Mouse (Mus musculus): ENCODE measurements around the gene Arpp21. TPM values are rescaled to one million over a fixed set of nuclear protein-coding genes. Genes with fewer than 3 reads are reported as not detected.

Arpp21 gene
- polyA plus RNA-seq, 1 experiment from 2014 or later: 2.5 TPM

DNA sequence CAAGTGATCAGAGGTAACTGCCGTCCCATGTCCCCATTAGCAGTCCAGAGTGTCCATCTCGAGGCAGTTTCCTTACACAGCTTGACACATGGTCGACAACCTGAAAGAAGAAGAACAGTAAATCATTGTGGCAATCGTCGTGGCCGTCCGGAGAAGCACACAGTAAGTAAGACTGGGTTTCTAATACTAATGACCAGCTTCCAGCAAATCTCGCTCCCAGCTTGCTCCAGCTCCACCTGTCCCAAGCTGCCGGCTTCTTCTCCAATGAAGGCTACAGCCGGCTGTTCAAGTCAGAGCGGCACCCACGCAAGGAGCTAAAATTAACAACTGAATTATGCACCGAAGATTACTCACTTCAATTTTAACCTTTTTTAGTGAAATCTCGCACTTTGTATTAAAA is 48.1 kb downstream of the Arpp21 start:
- no peak for DNase-seq (ENCODE audit: low spot score)
- WGBS: 36% methylated on average over 14 of the region's 14 CpGs
- no peaks in the 10 kb centered on the region for H3K9me3 ChIP-seq

DNA sequence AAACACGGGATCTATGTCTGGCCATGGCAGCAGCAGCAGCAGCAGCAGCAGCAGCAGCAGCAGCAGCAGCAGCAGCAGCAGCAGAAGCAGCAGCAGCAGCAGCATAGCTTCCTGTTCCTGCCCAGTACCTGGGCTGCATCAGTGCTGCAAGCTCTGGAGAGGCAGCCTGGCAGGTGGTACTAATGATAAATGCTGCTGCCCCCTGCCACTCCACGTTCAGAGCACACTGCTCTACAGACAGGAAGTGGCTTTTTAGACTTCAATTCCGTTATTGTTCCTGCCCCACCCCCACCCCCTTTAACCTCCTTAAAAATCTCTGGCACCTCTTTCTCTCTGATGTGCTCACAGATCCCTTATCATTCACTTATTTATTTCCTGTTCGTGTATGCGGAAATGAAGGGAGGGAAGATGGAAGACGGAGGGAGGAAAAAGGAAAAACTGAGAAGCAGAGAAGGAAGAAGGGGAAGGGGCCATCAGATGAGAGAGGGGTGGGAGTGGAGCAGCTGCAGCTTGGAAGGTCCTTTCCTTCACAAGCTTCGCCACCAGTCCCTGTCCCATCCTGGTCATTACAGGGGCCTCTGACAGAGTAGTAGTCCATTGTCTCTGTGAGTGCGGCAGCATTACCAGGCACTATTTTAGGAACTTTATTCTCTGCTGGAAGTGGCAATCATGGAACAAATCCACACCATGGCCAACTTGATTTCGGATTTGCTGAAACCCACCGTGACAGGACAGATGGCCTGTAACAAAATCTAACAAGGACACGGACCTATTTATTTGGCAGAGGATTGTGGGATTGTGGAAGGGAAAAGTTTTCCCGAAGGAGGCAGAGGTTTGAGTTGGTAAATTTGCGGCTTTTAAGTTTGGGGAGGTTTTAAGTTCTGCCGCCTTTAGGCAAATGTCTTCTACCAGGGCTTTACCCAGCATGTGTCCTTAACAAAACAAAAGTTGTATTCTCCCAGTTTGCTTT is 49.1 kb downstream of the Arpp21 start:
- H3K4me1 ChIP-seq (replicated peaks): peaks cover 28% of the 10 kb centered on the region
- 13% methylated on average over 14 of the region's 14 CpGs for WGBS
- peaks cover 21% of the 10 kb centered on the region for H3K27me3 ChIP-seq (ENCODE audit: insufficient read depth, poor library complexity, severe bottlenecking)
- H3K27ac ChIP-seq: peak overlapping the region; percentile 50
- peak; percentile 20 for DNase-seq (ENCODE audit: low spot score)
- H3K4me3 ChIP-seq: peak overlapping the region; percentile 18
- no peaks in the 10 kb centered on the region for H3K36me3 ChIP-seq
- H3K9me3 ChIP-seq: no peaks in the 10 kb centered on the region

More for the DNA sequence above, 48.1 kb downstream of the Arpp21 start:
- H3K4me1 ChIP-seq (replicated peaks): peaks cover 28% of the 10 kb centered on the region
- H3K36me3 ChIP-seq: no peaks in the 10 kb centered on the region
- no peak overlapping the region for H3K27ac ChIP-seq
- peaks cover 21% of the 10 kb centered on the region for H3K27me3 ChIP-seq (ENCODE audit: insufficient read depth, poor library complexity, severe bottlenecking)
- peak overlapping the region; percentile 18; the same call in 1 of the 2 replicates for H3K4me3 ChIP-seq

DNA sequence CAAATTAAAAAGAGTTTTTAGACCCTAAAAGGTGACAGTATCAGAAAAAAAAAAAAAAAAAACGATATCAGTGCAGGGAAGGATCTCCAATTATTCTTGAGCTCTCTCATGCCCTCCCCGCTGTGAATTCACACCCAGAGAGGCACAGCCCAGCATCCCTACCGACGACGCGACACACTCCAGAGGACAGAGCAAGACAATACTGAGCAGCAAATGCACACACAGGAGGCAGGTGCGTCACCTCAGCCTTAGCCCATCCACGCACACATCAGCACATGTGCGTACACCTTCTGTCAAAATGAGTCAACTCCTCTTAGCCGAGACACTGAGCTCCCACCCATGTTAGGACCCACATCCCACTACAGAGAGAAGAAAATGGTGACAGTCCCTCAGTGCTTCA is 50.0 kb downstream of the Arpp21 start:
- peaks cover 28% of the 10 kb centered on the region for H3K4me1 ChIP-seq (replicated peaks)
- WGBS: 63% methylated on average over 10 of the region's 10 CpGs
- H3K9me3 ChIP-seq: no peaks in the 10 kb centered on the region

DNA sequence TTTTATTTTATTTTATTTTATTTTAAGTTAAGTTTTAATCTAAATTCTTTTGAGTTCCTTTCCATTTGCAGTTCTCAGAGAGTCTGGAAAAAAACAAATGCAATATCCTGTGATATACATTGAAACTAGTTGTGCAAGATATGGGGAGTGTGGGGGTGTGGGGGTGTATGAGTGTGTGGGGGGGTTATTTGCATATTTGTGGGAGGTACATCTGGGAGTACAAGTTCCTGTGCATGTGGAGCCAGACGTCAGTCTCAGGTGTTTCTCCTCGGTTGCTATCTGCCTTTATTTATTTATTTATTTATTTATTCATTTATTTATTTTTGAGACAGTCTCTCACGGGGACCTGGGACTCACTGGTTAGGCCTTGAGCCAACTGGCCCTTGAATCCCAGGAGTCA is 53.0 kb downstream of the Arpp21 start:
- no peaks in the 10 kb centered on the region for H3K9me3 ChIP-seq
- H3K36me3 ChIP-seq: no peaks in the 10 kb centered on the region
- H3K27me3 ChIP-seq (ENCODE audit: insufficient read depth, poor library complexity, severe bottlenecking): peaks cover 11% of the 10 kb centered on the region
- H3K4me3 ChIP-seq: no peak overlapping the region
- DNase-seq (ENCODE audit: low spot score): no peak
- 81% methylated on average over 3 of the region's 3 CpGs for WGBS
- H3K4me1 ChIP-seq (replicated peaks): peaks cover 20% of the 10 kb centered on the region
- H3K27ac ChIP-seq: no peak overlapping the region

More for the DNA sequence above, 50.0 kb downstream of the Arpp21 start:
- DNase-seq (ENCODE audit: low spot score): no peak
- H3K27ac ChIP-seq: no peak overlapping the region
- no peaks in the 10 kb centered on the region for H3K36me3 ChIP-seq
- H3K27me3 ChIP-seq (ENCODE audit: insufficient read depth, poor library complexity, severe bottlenecking): peaks cover 21% of the 10 kb centered on the region
- no peak overlapping the region for H3K4me3 ChIP-seq

DNA sequence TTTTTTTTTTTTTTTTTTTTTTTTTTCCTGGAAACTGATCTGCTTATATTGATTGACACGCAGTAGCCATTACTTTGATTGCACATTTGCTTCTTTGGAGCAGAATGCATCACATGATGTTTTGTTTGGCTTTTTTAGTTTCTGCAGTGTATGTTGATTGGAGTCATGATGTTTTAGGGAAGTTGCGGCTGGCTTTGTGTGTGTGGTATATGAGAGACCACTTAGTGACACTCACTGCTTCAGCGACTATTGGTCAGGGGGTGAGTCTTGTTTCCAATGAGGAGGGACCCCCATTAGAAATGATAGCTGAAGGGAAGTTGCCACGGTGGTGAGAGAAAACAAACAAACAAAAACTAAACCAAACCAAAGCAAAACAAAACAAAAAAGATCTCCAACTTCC is 55.7 kb downstream of the Arpp21 start:
- Histone ChIP-seq H3K27me3 (ENCODE audit: insufficient read depth, poor library complexity, severe bottlenecking) (no peaks in the 10 kb centered on the region; the same call in 1 of the 2 replicates), H3K4me1 (replicated peaks) (0 out of 2 replicates have a peak, but pooled peaks cover 5% of the 10 kb centered on the region), H3K36me3 (no peaks in the 10 kb centered on the region), H3K9me3 (no peaks in the 10 kb centered on the region), H3K4me3 (no peak overlapping the region), H3K27ac (no peak overlapping the region)
- 90% methylated on average over 4 of the region's 4 CpGs for WGBS
- no peak for DNase-seq (ENCODE audit: low spot score)

DNA sequence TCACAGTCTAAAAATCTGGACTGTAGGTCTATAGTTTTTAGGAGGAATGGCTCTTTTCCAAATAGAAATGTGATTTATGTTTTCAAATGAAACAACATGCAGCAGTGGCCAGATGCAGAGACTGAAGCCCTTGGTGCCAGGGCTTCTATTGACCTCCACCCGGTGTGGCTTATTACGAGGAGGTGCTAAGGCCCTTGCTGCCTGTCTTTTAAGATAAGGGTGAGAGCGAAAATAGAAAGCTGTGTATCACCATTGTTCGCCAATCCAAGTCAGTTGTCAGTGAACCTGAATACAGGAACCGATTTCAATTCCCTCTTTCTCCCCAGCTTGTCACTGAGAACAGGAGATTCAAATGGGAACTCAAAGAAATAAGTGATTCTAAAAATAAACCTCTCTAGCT is 57.3 kb downstream of the Arpp21 start:
- no peaks in the 10 kb centered on the region for H3K27me3 ChIP-seq (ENCODE audit: insufficient read depth, poor library complexity, severe bottlenecking)
- 72% methylated on average over 5 of the region's 5 CpGs for WGBS
- no peaks in the 10 kb centered on the region for H3K36me3 ChIP-seq
- H3K4me3 ChIP-seq: no peak overlapping the region
- no peak for DNase-seq (ENCODE audit: low spot score)
- H3K4me1 ChIP-seq (replicated peaks): peaks cover 16% of the 10 kb centered on the region
- H3K27ac ChIP-seq: no peak overlapping the region
- no peaks in the 10 kb centered on the region for H3K9me3 ChIP-seq

DNA sequence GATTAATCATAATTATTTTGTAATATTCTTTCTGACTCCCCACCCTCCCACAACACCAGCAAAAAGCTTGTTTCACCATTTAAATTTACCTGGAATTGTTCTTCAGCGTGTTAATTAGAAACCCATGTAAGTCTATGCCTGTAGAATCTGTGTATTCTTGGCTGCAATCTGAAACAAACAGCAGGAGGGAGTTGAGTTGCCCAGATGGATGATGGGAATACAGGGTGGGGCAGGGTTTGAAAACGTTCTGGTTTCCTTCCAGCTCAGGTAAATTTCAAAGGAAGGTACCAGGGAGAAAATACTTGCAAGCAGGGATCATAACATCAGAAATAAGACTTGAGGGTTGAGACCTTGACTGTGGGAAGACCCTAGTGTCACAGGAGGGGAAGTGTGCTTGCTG is 58.2 kb downstream of the Arpp21 start:
- WGBS: 70% methylated on average over 2 of the region's 2 CpGs
- H3K27me3 ChIP-seq (ENCODE audit: insufficient read depth, poor library complexity, severe bottlenecking): no peaks in the 10 kb centered on the region

DNA sequence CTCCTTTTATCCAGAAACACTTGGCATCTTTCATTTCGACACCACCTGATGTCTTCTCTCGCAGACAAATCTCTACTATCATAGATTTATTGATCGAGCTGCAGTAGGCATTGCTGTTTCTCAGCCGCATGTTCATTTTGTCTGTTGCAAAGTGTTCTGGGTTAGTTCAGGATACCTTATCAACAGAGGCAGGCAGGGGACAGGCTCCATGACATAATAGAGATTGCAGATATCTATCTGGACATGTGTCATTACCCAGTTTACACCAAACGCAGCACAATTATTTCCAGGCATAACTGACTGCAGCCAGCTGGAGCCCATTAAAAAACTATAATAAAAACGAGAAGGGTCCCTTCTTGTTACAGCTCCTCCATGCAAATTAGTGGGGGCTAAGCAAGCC is 59.4 kb downstream of the Arpp21 start:
- no peak for DNase-seq (ENCODE audit: low spot score)
- Histone ChIP-seq H3K9me3 (no peaks in the 10 kb centered on the region), H3K36me3 (no peaks in the 10 kb centered on the region), H3K4me3 (no peak overlapping the region), H3K27ac (no peak overlapping the region), H3K4me1 (replicated peaks) (peaks cover 16% of the 10 kb centered on the region), H3K27me3 (ENCODE audit: insufficient read depth, poor library complexity, severe bottlenecking) (no peaks in the 10 kb centered on the region)
- 86% methylated on average over 6 of the region's 6 CpGs for WGBS

More for the DNA sequence above, 58.2 kb downstream of the Arpp21 start:
- no peak overlapping the region for H3K27ac ChIP-seq
- H3K4me1 ChIP-seq (replicated peaks): peaks cover 16% of the 10 kb centered on the region
- DNase-seq (ENCODE audit: low spot score): no peak
- no peak overlapping the region for H3K4me3 ChIP-seq
- H3K36me3 ChIP-seq: no peaks in the 10 kb centered on the region
- H3K9me3 ChIP-seq: no peaks in the 10 kb centered on the region

DNA sequence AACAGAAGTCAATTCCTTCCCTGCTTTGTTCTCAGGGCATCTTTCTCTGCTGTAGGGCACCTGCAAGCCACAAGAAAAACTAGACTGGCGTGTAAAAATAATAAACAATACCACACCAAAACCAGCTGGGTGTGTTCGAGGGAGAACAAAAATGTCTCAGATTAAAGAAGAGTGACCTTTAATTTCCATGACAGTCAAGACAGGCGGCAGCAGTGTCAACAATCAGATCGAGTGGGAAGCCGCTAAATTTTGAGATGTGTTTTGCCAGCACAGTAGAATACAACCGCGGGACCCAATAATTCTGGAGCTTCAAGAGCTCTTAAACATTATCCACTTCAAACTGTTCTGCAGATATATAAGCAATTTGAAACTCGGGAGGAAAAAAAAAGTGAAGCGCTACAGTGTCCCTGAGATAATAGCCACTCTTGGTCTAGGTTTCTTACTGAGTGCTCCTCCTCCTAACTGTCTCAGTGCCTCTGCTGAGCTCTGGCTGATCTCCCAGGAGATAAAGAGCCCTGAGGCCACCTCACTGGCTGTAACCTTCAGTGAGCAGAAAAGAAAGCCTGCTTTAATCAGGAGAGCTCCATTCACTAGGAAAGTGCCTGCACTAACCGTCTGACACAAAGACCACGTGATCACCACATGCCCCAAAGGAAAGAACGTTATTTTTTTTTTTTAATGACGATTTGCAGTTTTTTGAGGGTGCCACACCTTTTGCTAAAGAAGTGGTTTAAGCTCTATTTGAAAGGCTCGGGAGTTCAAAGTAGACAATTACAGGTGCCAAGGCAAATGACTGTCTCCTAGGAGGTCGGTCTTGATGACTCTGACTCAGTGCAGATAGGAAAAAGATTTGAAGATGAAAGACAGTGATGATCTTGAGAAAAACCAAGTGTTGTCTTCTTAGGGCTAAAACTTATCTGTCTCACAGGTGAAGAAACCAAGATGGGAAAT is 61.1 kb downstream of the Arpp21 start:
- peak overlapping the region; percentile 18; the same call in 1 of the 2 replicates for H3K4me3 ChIP-seq
- no peaks in the 10 kb centered on the region for H3K9me3 ChIP-seq
- H3K27ac ChIP-seq: peak overlapping the region; percentile 50
- peak; percentile 34 for DNase-seq (ENCODE audit: low spot score)
- peaks cover 16% of the 10 kb centered on the region for H3K4me1 ChIP-seq (replicated peaks)
- no peaks in the 10 kb centered on the region for H3K27me3 ChIP-seq (ENCODE audit: insufficient read depth, poor library complexity, severe bottlenecking)
- no peaks in the 10 kb centered on the region for H3K36me3 ChIP-seq
- WGBS: 28% methylated on average over 15 of the region's 15 CpGs

DNA sequence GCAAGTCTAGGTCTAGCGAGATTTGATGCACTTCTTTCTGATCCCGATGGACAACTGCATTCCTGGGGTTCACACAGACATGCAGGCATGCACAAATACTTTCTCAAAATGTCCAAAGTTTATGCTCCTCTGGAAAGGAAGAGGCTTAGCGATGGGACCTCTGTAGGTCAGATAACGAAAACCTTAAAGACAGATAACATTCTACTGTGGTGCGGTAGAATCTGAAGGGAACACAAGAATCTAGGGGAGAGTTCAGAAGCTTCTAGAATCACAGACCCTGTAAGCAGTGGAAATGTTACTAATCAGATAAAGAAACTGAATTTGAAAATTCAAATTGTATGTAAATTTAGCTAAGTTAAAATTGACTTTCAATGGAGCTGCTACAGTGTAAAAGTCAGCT is 62.0 kb downstream of the Arpp21 start:
- peaks cover 16% of the 10 kb centered on the region for H3K4me1 ChIP-seq (replicated peaks)
- DNase-seq (ENCODE audit: low spot score): no peak
- H3K27ac ChIP-seq: no peak overlapping the region
- H3K4me3 ChIP-seq: no peak overlapping the region
- no peaks in the 10 kb centered on the region for H3K9me3 ChIP-seq
- H3K27me3 ChIP-seq (ENCODE audit: insufficient read depth, poor library complexity, severe bottlenecking): no peaks in the 10 kb centered on the region
- no peaks in the 10 kb centered on the region for H3K36me3 ChIP-seq
- WGBS: 87% methylated on average over 5 of the region's 5 CpGs

DNA sequence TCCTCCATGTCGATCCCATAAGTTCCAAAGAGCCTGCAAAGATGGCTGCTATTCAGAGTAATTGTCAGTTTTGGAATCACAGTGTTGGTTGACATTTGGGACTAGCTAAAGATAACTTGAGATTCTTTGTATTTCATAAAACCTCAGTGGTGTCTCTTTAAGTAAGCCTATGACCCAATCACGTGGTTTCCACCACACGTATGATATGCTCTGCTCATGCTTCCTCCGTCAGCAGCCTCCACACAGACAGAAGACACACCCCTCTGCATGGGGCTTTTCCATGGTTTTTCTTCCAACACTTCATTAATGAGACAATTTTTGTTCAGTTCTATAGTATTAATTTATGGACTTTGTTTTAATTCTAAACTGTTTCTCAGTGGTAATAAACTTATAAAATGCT is 71.1 kb downstream of the Arpp21 start:
- no peaks in the 10 kb centered on the region for H3K27me3 ChIP-seq (ENCODE audit: insufficient read depth, poor library complexity, severe bottlenecking)
- H3K36me3 ChIP-seq: no peaks in the 10 kb centered on the region
- 86% methylated on average over 4 of the region's 4 CpGs for WGBS
- H3K4me1 ChIP-seq (replicated peaks): no peaks in the 10 kb centered on the region
- no peaks in the 10 kb centered on the region for H3K9me3 ChIP-seq
- H3K4me3 ChIP-seq: no peak overlapping the region
- H3K27ac ChIP-seq: no peak overlapping the region
- DNase-seq (ENCODE audit: low spot score): no peak

DNA sequence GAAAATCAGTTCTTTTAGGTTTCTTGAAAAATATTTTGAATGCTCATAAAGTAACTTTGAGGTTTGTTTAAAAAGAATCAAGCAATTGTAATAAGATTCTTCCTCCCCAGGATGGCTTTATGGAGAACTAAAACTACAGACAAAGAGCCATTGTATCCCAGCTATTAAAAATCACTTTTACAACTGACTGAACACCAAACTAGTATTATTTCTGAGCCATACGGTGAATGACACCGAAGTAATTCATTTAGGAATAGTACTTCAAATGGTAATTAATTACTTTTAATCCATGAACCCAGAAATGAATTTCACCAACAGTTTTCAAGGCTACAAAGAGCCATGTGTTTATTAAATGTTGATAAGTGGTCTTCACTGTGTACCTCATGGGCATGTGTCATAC is 74.8 kb downstream of the Arpp21 start:
- Histone ChIP-seq H3K27ac (no peak overlapping the region), H3K4me3 (no peak overlapping the region), H3K27me3 (ENCODE audit: insufficient read depth, poor library complexity, severe bottlenecking) (no peaks in the 10 kb centered on the region), H3K9me3 (no peaks in the 10 kb centered on the region), H3K4me1 (replicated peaks) (no peaks in the 10 kb centered on the region), H3K36me3 (no peaks in the 10 kb centered on the region)
- no peak for DNase-seq (ENCODE audit: low spot score)
- 74% methylated on average over 2 of the region's 2 CpGs for WGBS
